Mouse (Mus musculus) ES-E14 (cell line): ENCODE data around the gene Dusp11.
"Not testable (repeated sequence)": the region's sequence is repeated elsewhere in the genome, so short reads cannot be mapped to it uniquely, and the experiment has no call there.

ENCODE experiments used
- CHD2 ChIP-seq: IDR thresholded peaks from 2 replicates; pipeline ENCODE4 v1.6.1; 2014; ENCODE audit warnings: mild to moderate bottlenecking, low read depth, low read length, inconsistent platforms
- HCFC1 ChIP-seq: IDR thresholded peaks from 2 replicates; pipeline ENCODE4 v1.6.1; 2012; ENCODE audit warnings: low read length, inconsistent platforms, borderline replicate concordance; ENCODE audit not compliant: insufficient read depth
- MAFK ChIP-seq: IDR thresholded peaks from 2 replicates; pipeline ENCODE4 v1.6.1; 2014; ENCODE audit warnings: mild to moderate bottlenecking, low read depth, low read length, inconsistent platforms; ENCODE audit not compliant: insufficient read depth
- ZC3H11A ChIP-seq: IDR thresholded peaks from 2 replicates; pipeline ENCODE4 v1.6.1; 2012; ENCODE audit warnings: low read depth, mild to moderate bottlenecking, inconsistent platforms, low read length, borderline replicate concordance
- ZNF384 ChIP-seq: IDR thresholded peaks from 2 replicates; pipeline ENCODE4 v1.6.1; 2012; ENCODE audit warnings: low read depth, low read length, inconsistent platforms

DNA sequence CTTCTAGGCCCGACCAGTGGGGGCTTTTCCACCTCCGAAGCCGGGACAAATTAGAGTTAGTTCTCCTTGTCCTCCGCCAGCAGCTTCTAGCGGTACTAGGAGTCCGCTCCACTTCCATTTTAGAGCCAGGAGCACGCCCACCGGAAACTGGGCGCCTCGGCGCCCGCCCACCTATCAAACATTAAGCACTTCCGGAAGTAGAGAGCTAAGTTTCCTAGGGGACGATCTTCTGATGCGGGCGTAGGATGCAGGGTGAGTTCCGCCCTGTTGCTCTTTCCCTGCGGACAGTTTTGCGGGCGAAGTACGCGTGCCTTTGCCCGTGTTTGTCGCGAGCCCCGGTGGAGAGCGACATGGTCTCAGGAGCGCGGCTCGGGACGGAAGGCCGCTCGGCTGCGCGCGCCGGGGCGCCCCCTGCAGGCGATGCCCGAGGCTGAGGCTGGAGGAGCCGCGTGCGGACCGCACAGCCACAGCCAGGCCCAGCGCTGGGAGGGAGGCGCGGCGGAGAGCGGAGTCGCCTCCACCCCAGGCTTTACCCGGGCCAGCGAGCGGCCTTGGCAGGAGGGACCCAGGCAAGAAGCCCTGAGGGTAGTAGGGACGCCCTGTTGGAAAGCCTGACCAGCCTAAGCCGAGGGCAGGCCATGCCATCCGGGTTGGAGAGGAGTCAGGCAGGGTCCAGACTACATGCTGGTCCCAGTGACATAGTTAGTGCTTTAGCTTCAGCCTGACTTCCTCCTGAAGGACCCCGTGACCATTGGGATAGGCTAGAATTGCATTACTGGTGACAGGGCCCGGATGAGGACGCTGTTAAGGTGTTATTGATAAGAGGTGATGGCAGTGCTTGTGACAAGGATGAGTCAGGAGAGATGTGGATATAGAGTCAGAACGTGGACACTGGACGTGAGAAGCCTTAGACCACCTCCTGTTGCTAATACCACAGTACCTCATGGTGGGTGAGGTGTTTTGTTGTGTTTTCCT is 45.6 kb downstream of the Dusp11 start, which contains the start of gene Nat8f1:
- not testable (repeated sequence) for TF ChIP-seq ZNF384, HCFC1, ZC3H11A, MAFK, CHD2
